8 mouse cellular contexts compared by ENCODE assay signal in the genomic region with DNA sequence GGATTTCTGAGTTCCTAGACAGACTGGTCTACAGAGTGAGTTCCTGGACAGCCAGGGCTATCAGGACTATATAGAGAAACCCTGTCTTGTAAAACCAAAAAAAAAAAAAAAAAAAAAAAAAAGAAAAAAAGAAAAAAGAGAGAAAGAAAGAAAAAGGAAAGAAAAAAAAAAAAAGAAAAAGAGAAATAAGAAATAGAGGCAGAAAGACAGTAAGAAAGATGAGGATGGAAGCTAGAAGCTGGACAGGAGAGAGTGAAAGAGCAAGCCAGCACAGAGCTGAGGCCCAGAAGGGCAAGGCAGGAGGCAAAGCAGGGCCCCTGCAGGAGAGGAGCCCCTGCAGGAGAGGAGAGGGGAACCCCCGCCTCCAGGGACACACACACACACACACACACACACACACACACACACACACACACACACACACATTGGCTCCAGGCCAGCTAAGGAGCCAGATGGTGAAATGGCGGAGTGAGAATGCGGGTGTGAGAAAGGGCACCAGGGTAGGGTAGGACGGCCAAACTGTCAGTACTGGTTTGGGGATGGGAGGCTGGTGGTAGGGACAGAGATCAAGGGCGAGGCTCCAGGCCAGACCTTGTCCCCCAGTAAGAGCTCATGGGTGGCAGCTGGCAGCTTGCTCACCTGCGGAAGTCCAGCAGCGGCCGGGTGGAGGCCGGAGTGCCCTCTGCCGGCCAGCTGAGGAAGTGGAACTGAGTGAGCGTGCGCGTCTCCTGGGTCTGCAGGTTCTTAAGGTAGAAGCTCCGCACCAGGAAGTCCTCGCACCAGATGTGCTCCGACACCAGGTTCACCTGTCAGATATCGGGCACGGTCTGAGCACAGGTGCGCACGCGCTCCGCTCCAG. TPM values are rescaled to one million over a fixed set of nuclear protein-coding genes. Genes with fewer than 3 reads are reported as not detected.
A peak's percentile ranks its signal among the peaks of the same experiment; 100 is the strongest.
DNase-seq lines count a peak whose midpoint lies in the region; ATAC-seq and TF ChIP-seq lines count a peak whose summit lies in the region.
"Had no signal": no experiment of that assay in that cellular context is flagged by ENCODE, and none has a peak within 500 bp of the region (broad histone marks: within the 10 kb centered on the region; RNA-seq: fewer than 3 reads in every experiment).

No protein-coding gene starts in this region.

- peaks cover 48% of the 10 kb centered on the region for H3K4me1 ChIP-seq in cerebellum, adult 2 months (ENCODE audit: control insufficient read depth, insufficient read depth, low read length)
- no peaks in the 10 kb centered on the region for H3K4me1 ChIP-seq in forebrain, postnatal 0 days (ENCODE audit: insufficient read depth)
- H3K4me1 ChIP-seq in hindbrain, embryonic 13.5 days (replicated peaks): peaks cover 32% of the 10 kb centered on the region
- peaks cover 7% of the 10 kb centered on the region; the same call in 1 of the 2 replicates for H3K4me1 ChIP-seq in limb, embryonic 14.5 days (ENCODE audit: control insufficient read depth, insufficient read depth, low read length)
- H3K4me1 ChIP-seq in midbrain, embryonic 15.5 days: peaks cover 7% of the 10 kb centered on the region
- peaks cover 9% of the 10 kb centered on the region; the same call in 1 of the 2 replicates for H3K4me1 ChIP-seq in spleen, adult 2 months (ENCODE audit: control insufficient read depth, insufficient read depth, insufficient read length)

- WGBS in cerebellum, adult 2 months: 4% methylated on average over 21 of the region's 22 CpGs
- WGBS in forebrain, postnatal 0 days: 4% methylated on average over 22 of the region's 22 CpGs
- 2% methylated on average over 21 of the region's 22 CpGs for WGBS in hindbrain, embryonic 13.5 days
- WGBS in limb, embryonic 14.5 days: 3% methylated on average over 21 of the region's 22 CpGs
- 3% methylated on average over 21 of the region's 22 CpGs for WGBS in midbrain, embryonic 15.5 days
- WGBS in spleen, adult 2 months: 2% methylated on average over 21 of the region's 22 CpGs

- peak overlapping the region; percentile 48 for H3K4me2 ChIP-seq in forebrain, postnatal 0 days (ENCODE audit: low read depth)
- peak overlapping the region; percentile 47 for H3K4me2 ChIP-seq in hindbrain, embryonic 13.5 days
- peak overlapping the region; percentile 48 for H3K4me2 ChIP-seq in limb, embryonic 14.5 days (replicated peaks; ENCODE audit: low read depth, low read length, severe bottlenecking)
- H3K4me2 ChIP-seq in midbrain, embryonic 15.5 days: peak overlapping the region; percentile 53

- H3K27ac ChIP-seq in cerebellum, adult 2 months (ENCODE audit: insufficient read depth, low read length): peak overlapping the region; percentile 73
- H3K27ac ChIP-seq in forebrain, postnatal 0 days (ENCODE audit: low read depth, low read length): no peak overlapping the region
- H3K27ac ChIP-seq in hindbrain, embryonic 13.5 days: peak overlapping the region; percentile 40; the same call in 1 of the 2 replicates
- H3K27ac ChIP-seq in limb, embryonic 14.5 days (replicated peaks; ENCODE audit: low read depth, low read length): no peak overlapping the region
- H3K27ac ChIP-seq in midbrain, embryonic 15.5 days: no peak overlapping the region
- H3K27ac ChIP-seq in spleen, adult 2 months (ENCODE audit: insufficient read depth, low read length): peak overlapping the region; percentile 62
- H3K27ac ChIP-seq: macrophage had no signal

- peak; percentile 88 for DNase-seq in T-cell, adult 2 months (ENCODE audit: low spot score)
- DNase-seq in cerebellum, adult 2 months: peak; percentile 88 to 90
- DNase-seq in forebrain, postnatal 0 days: peak; percentile 70
- DNase-seq in limb, embryonic 14.5 days (ENCODE audit: low spot score): peak; percentile 43
- peak; percentile 69 to 86 for DNase-seq in spleen, adult 2 months (ENCODE audit: low read depth in 1 of 2, low spot score in 2 of 2)

- TF ChIP-seq POLR2A in cerebellum, adult 2 months (IDR thresholded peaks at IDR 0.05; ENCODE audit: borderline replicate concordance, insufficient read depth, low read length): 0 out of 2 replicates have a peak, but pooled peaks have one; percentile 30
- no peak for TF ChIP-seq POLR2A in limb, embryonic 14.5 days (IDR thresholded peaks at IDR 0.05; ENCODE audit: borderline replicate concordance, extremely low read depth, insufficient read depth, insufficient read length)
- no peak; the same call in 1 of the 2 replicates for TF ChIP-seq POLR2A in spleen, adult 2 months (IDR thresholded peaks at IDR 0.05; ENCODE audit: low read depth, low read length)

- peak; percentile 82 for TF ChIP-seq CTCF in cerebellum, adult 2 months (IDR thresholded peaks at IDR 0.05; ENCODE audit: borderline replicate concordance, insufficient read depth, low read depth, low read length)
- peak; percentile 74 for TF ChIP-seq CTCF in forebrain, postnatal 0 days (IDR thresholded peaks at IDR 0.05; ENCODE audit: low read depth)
- TF ChIP-seq CTCF in spleen, adult 2 months (IDR thresholded peaks at IDR 0.05; ENCODE audit: extremely low read depth, insufficient read depth, insufficient read length, insufficient replicate concordance): peak; percentile 97

- peak overlapping the region; percentile 22 for H3K9ac ChIP-seq in forebrain, postnatal 0 days
- H3K9ac ChIP-seq in hindbrain, embryonic 13.5 days: 0 out of 2 replicates have a peak overlapping the region, but pooled peaks have one; percentile 39
- no peak overlapping the region for H3K9ac ChIP-seq in limb, embryonic 14.5 days (ENCODE audit: low read depth, low read length, severe bottlenecking)
- H3K9ac ChIP-seq in midbrain, embryonic 15.5 days: peak overlapping the region; percentile 2; the same call in 1 of the 2 replicates

- peak overlapping the region; percentile 48 for H3K4me3 ChIP-seq in cerebellum, adult 2 months (replicated peaks; ENCODE audit: insufficient read depth, low read depth, low read length)
- H3K4me3 ChIP-seq in forebrain, postnatal 0 days (ENCODE audit: low read depth, low read length): 0 out of 2 replicates have a peak overlapping the region, but pooled peaks have one; percentile 5
- H3K4me3 ChIP-seq in hindbrain, embryonic 13.5 days: peak overlapping the region; percentile 25
- H3K4me3 ChIP-seq in limb, embryonic 14.5 days (replicated peaks; ENCODE audit: low read length): peak overlapping the region; percentile 18; the same call in 1 of the 2 replicates
- peak overlapping the region; percentile 28 for H3K4me3 ChIP-seq in midbrain, embryonic 15.5 days
- peak overlapping the region; percentile 42; the same call in 1 of the 2 replicates for H3K4me3 ChIP-seq in spleen, adult 2 months (ENCODE audit: extremely low read depth, insufficient read depth, insufficient read length)

- no peaks in the 10 kb centered on the region for H3K36me3 ChIP-seq in forebrain, postnatal 0 days (ENCODE audit: insufficient read depth)
- no peaks in the 10 kb centered on the region for H3K36me3 ChIP-seq in hindbrain, embryonic 13.5 days
- H3K36me3 ChIP-seq in limb, embryonic 14.5 days (ENCODE audit: control insufficient read depth, insufficient read depth, low read length): no peaks in the 10 kb centered on the region
- H3K36me3 ChIP-seq in midbrain, embryonic 15.5 days (replicated peaks): no peaks in the 10 kb centered on the region
- H3K36me3 ChIP-seq in spleen, adult 2 months (ENCODE audit: control insufficient read depth, insufficient read depth, low read length): no peaks in the 10 kb centered on the region

- no peaks in the 10 kb centered on the region for H3K9me3 ChIP-seq in forebrain, postnatal 0 days (ENCODE audit: low read length)
- H3K9me3 ChIP-seq in hindbrain, embryonic 13.5 days: no peaks in the 10 kb centered on the region
- H3K9me3 ChIP-seq in limb, embryonic 14.5 days (ENCODE audit: control insufficient read depth, low read length): no peaks in the 10 kb centered on the region
- H3K9me3 ChIP-seq in midbrain, embryonic 15.5 days: no peaks in the 10 kb centered on the region

- H3K27me3 ChIP-seq in cerebellum, adult 2 months (ENCODE audit: control insufficient read depth, insufficient read depth, low read length): no peaks in the 10 kb centered on the region
- H3K27me3 ChIP-seq in forebrain, postnatal 0 days (ENCODE audit: insufficient read depth, low read length): no peaks in the 10 kb centered on the region
- H3K27me3 ChIP-seq in hindbrain, embryonic 13.5 days: 0 out of 2 replicates have a peak, but pooled peaks cover 9% of the 10 kb centered on the region
- no peaks in the 10 kb centered on the region for H3K27me3 ChIP-seq in limb, embryonic 14.5 days (ENCODE audit: control insufficient read depth, insufficient read depth, low read length)
- H3K27me3 ChIP-seq in midbrain, embryonic 15.5 days (replicated peaks): 0 out of 2 replicates have a peak, but pooled peaks cover 7% of the 10 kb centered on the region
- no peaks in the 10 kb centered on the region for H3K27me3 ChIP-seq in spleen, adult 2 months (ENCODE audit: control insufficient read depth, insufficient read depth, low read length)

- ATAC-seq in forebrain, postnatal 0 days: peak; percentile 19; the same call in 1 of the 2 replicates
- ATAC-seq in hindbrain, embryonic 13.5 days (ENCODE audit: low FRiP score): 0 out of 2 replicates have a peak, but pooled peaks have one; percentile 25
- peak; percentile 58; the same call in 1 of the 2 replicates for ATAC-seq in limb, embryonic 14.5 days (ENCODE audit: low FRiP score, low read depth)
- ATAC-seq in midbrain, embryonic 15.5 days (replicated peaks): peak; percentile 45; the same call in 1 of the 2 replicates

RNA-seq across cellular contexts. Expression of a gene that starts 13.0 kb away (rescaled TPM):
- polyA plus RNA-seq in cerebellum, adult 2 months (2012; rRNA removed): 172 and 180 TPM in 2 replicates
- 58.2 and 68.7 TPM in 2 replicates for total RNA-seq in forebrain, postnatal 0 days (2014; rRNA removed)
- polyA plus RNA-seq in forebrain, postnatal 0 days (2015; fragmentation: Nextera tagmentation; extraction: Ambion mirVana): 21.5 and 31.5 TPM in 2 replicates
- 15.6 and 17.6 TPM in 2 replicates for polyA plus RNA-seq in hindbrain, embryonic 13.5 days (2015; fragmentation: Nextera tagmentation; extraction: Ambion mirVana)
- polyA plus RNA-seq in limb, embryonic 14.5 days (2012; rRNA removed): 0.42 and 0.54 TPM in 2 replicates
- 0.12 and 0.44 TPM in 2 replicates for polyA plus RNA-seq in limb, embryonic 14.5 days (2014; fragmentation: Nextera tagmentation; extraction: Ambion mirVana)
- polyA plus RNA-seq in midbrain, embryonic 15.5 days (2015; fragmentation: Nextera tagmentation; extraction: Ambion mirVana): 24.2 and 26.6 TPM in 2 replicates
- 0.22 and 0.35 TPM in 2 replicates for polyA plus RNA-seq in spleen, adult 2 months (2012; rRNA removed)

RNA-seq across cellular contexts. Expression of a gene that starts 15.1 kb away (rescaled TPM):
- 139 and 153 TPM in 2 replicates for polyA plus RNA-seq in cerebellum, adult 2 months (2012; rRNA removed)
- 32.2 and 39.7 TPM in 2 replicates for total RNA-seq in forebrain, postnatal 0 days (2014; rRNA removed)
- polyA plus RNA-seq in forebrain, postnatal 0 days (2015; fragmentation: Nextera tagmentation; extraction: Ambion mirVana): 37.4 and 47.0 TPM in 2 replicates
- 59.7 and 62.3 TPM in 2 replicates for polyA plus RNA-seq in hindbrain, embryonic 13.5 days (2015; fragmentation: Nextera tagmentation; extraction: Ambion mirVana)
- polyA plus RNA-seq in limb, embryonic 14.5 days (2012; rRNA removed): 41.9 and 44.9 TPM in 2 replicates
- polyA plus RNA-seq in limb, embryonic 14.5 days (2014; fragmentation: Nextera tagmentation; extraction: Ambion mirVana): 20.4 and 22.4 TPM in 2 replicates
- 72.9 and 82.1 TPM in 2 replicates for polyA plus RNA-seq in midbrain, embryonic 15.5 days (2015; fragmentation: Nextera tagmentation; extraction: Ambion mirVana)
- polyA plus RNA-seq in spleen, adult 2 months (2012; rRNA removed): 32.6 and 45.8 TPM in 2 replicates

RNA-seq across cellular contexts. Expression of a gene that starts 19.4 kb away (rescaled TPM):
- not detected in 2 replicates for polyA plus RNA-seq in cerebellum, adult 2 months (2012; rRNA removed)
- 0.46 TPM in 1 of 2 replicates, not detected in the other for total RNA-seq in forebrain, postnatal 0 days (2014; rRNA removed)
- polyA plus RNA-seq in forebrain, postnatal 0 days (2015; fragmentation: Nextera tagmentation; extraction: Ambion mirVana): 0.34 TPM in 1 of 2 replicates, not detected in the other
- not detected in 2 replicates for polyA plus RNA-seq in hindbrain, embryonic 13.5 days (2015; fragmentation: Nextera tagmentation; extraction: Ambion mirVana)
- not detected in 2 replicates for polyA plus RNA-seq in limb, embryonic 14.5 days (2012; rRNA removed)
- polyA plus RNA-seq in limb, embryonic 14.5 days (2014; fragmentation: Nextera tagmentation; extraction: Ambion mirVana): not detected in 2 replicates
- not detected in 2 replicates for polyA plus RNA-seq in midbrain, embryonic 15.5 days (2015; fragmentation: Nextera tagmentation; extraction: Ambion mirVana)
- 0.19 TPM in 1 of 2 replicates, not detected in the other for polyA plus RNA-seq in spleen, adult 2 months (2012; rRNA removed)
- polyA plus RNA-seq: macrophage had no signal

RNA-seq across cellular contexts. Expression of a gene that starts 26.9 kb away (rescaled TPM):
- polyA plus RNA-seq in cerebellum, adult 2 months (2012; rRNA removed): 226 and 275 TPM in 2 replicates
- 136 and 170 TPM in 2 replicates for total RNA-seq in forebrain, postnatal 0 days (2014; rRNA removed)
- polyA plus RNA-seq in forebrain, postnatal 0 days (2015; fragmentation: Nextera tagmentation; extraction: Ambion mirVana): 123 and 186 TPM in 2 replicates
- polyA plus RNA-seq in hindbrain, embryonic 13.5 days (2015; fragmentation: Nextera tagmentation; extraction: Ambion mirVana): 131 and 140 TPM in 2 replicates
- 0.16 TPM in 1 of 2 replicates, not detected in the other for polyA plus RNA-seq in limb, embryonic 14.5 days (2012; rRNA removed)
- polyA plus RNA-seq in limb, embryonic 14.5 days (2014; fragmentation: Nextera tagmentation; extraction: Ambion mirVana): not detected in 2 replicates
- 167 and 169 TPM in 2 replicates for polyA plus RNA-seq in midbrain, embryonic 15.5 days (2015; fragmentation: Nextera tagmentation; extraction: Ambion mirVana)
- polyA plus RNA-seq in spleen, adult 2 months (2012; rRNA removed): 0.18 TPM in 1 of 2 replicates, not detected in the other
- polyA plus RNA-seq: macrophage had no signal

RNA-seq across cellular contexts. Expression of a gene that starts 31.7 kb away (rescaled TPM):
- 385 and 391 TPM in 2 replicates for polyA plus RNA-seq in cerebellum, adult 2 months (2012; rRNA removed)
- total RNA-seq in forebrain, postnatal 0 days (2014; rRNA removed): 54.8 and 58.5 TPM in 2 replicates
- 76.9 and 87.1 TPM in 2 replicates for polyA plus RNA-seq in forebrain, postnatal 0 days (2015; fragmentation: Nextera tagmentation; extraction: Ambion mirVana)
- polyA plus RNA-seq in hindbrain, embryonic 13.5 days (2015; fragmentation: Nextera tagmentation; extraction: Ambion mirVana): 6.5 and 7.1 TPM in 2 replicates
- 20.9 and 25.1 TPM in 2 replicates for polyA plus RNA-seq in limb, embryonic 14.5 days (2012; rRNA removed)
- 38.5 and 55.9 TPM in 2 replicates for polyA plus RNA-seq in limb, embryonic 14.5 days (2014; fragmentation: Nextera tagmentation; extraction: Ambion mirVana)
- 7.9 and 12.7 TPM in 2 replicates for polyA plus RNA-seq in midbrain, embryonic 15.5 days (2015; fragmentation: Nextera tagmentation; extraction: Ambion mirVana)
- polyA plus RNA-seq in spleen, adult 2 months (2012; rRNA removed): 123 and 132 TPM in 2 replicates

Comparison
In these comparisons a context has a peak if more than half of its experiments do, and no peak if none do; other contexts are left out.
1. H3K27ac ChIP-seq: peak in cerebellum, adult 2 months (single experiment), hindbrain, embryonic 13.5 days (single experiment) and spleen, adult 2 months (single experiment); none in forebrain, postnatal 0 days (single experiment), limb, embryonic 14.5 days (single experiment) and midbrain, embryonic 15.5 days (single experiment).
2. RNA of a gene that starts 13.0 kb away (polyA plus RNA-seq): 172 to 180 TPM in cerebellum, adult 2 months, 21.5 to 31.5 TPM in forebrain, postnatal 0 days, 24.2 to 26.6 TPM in midbrain, embryonic 15.5 days and 15.6 to 17.6 TPM in hindbrain, embryonic 13.5 days; 0.12 to 0.54 TPM in limb, embryonic 14.5 days and 0.22 to 0.35 TPM in spleen, adult 2 months; every median in the first group is over 10 times any median in the second.
3. Peak in every context shown above with its lines, with median percentiles within 50 percentile points of each other: DNase-seq, H3K4me3 ChIP-seq, CTCF ChIP-seq, ATAC-seq and H3K4me2 ChIP-seq.